Mouse (Mus musculus): ENCODE results near the gene Gm5134.

DNA sequence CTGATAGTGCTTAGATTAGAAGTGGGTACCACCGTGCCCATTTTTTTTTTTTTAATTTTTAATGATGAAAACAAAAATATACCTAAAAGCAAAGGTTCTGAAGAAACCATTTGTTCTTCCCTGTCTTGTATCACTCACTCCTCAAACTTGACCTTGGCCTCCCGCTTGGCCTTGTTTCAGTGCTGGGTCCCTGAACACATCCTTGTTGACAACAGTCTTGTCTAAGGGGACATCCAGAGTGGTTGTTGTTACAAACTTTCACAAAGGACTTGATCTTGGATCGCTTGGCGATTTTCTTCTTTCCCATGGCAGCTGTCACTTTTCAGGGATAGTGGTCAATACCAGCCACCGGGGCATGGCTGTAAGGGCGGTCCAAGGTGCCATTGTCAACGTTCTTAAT lies 9.1 kb upstream of the Gm5134 start:
- no peak for TF ChIP-seq POLR2A (IDR thresholded peaks at IDR 0.05; ENCODE audit: low read depth, low read length)
- TF ChIP-seq ZKSCAN1 (IDR thresholded peaks at IDR 0.05; ENCODE audit: borderline replicate concordance, low read depth, low read length) = no peak
- TF ChIP-seq SIN3A (IDR thresholded peaks at IDR 0.05; ENCODE audit: low read length) = no peak
- no peak for TF ChIP-seq CTCF (conservative IDR thresholded peaks at IDR 0.05 in 1 of 2, IDR thresholded peaks at IDR 0.05 in 1 of 2; ENCODE audit: low read depth in 2 of 2, low read length in 2 of 2)
- no peak for TF ChIP-seq BHLHE40 (IDR thresholded peaks at IDR 0.05; ENCODE audit: low read depth, low read length)
- TF ChIP-seq ETS1 (conservative IDR thresholded peaks at IDR 0.05; ENCODE audit: low read depth, low read length) = no peak
- no peak for TF ChIP-seq MXI1 (IDR thresholded peaks at IDR 0.05; ENCODE audit: low read depth, low read length)
- no peak for TF ChIP-seq TBP (conservative IDR thresholded peaks at IDR 0.05; ENCODE audit: low read depth, low read length)
- TF ChIP-seq USF2 (conservative IDR thresholded peaks at IDR 0.05; ENCODE audit: low read depth, low read length) = no peak
- no peak for TF ChIP-seq EP300 (IDR thresholded peaks at IDR 0.05; ENCODE audit: low read length)

Data from CH12.LX (cell line).